Mouse (Mus musculus) lung, embryonic 16.5 days (tissue): ENCODE measurements around the gene Zbtb9. TPM values are rescaled to one million over a fixed set of nuclear protein-coding genes. Genes with fewer than 3 reads are reported as not detected.
"Not testable (repeated sequence)": the region's sequence is repeated elsewhere in the genome, so short reads cannot be mapped to it uniquely, and the experiment has no call there.

Experiments
- ATAC-seq: fragments of 200-750 bp; cut with Nextera tagmentation; 2 replicates; pipeline ENCODE4 v1.8.0; 2017; ENCODE audit warnings: low read depth, mild to moderate bottlenecking, moderate library complexity
- H3K27ac ChIP-seq: fragments of 300-500 bp; sonication (generic); 2 replicates; pipeline ENCODE4 v1.5.1; 2014; ENCODE audit warnings: mild to moderate bottlenecking, control low read depth, low read length
- H3K27me3 ChIP-seq: fragments of 300-500 bp; sonication (generic); 2 replicates; pipeline ENCODE4 v1.6.1; 2014; ENCODE audit warnings: low read depth, low read length, mixed read lengths; ENCODE audit not compliant: control insufficient read depth, insufficient read depth
- H3K36me3 ChIP-seq: fragments of 300-500 bp; sonication (generic); 2 replicates; pipeline ENCODE4 v1.6.1; 2014; ENCODE audit warnings: low read length; ENCODE audit not compliant: control insufficient read depth, insufficient read depth
- H3K4me1 ChIP-seq: fragments of 300-500 bp; sonication (generic); replicated peaks from 2 replicates; pipeline ENCODE4 v1.6.1; 2014; ENCODE audit warnings: low read length, mixed read lengths; ENCODE audit not compliant: control insufficient read depth, insufficient read depth
- H3K4me2 ChIP-seq: fragments of 300-500 bp; sonication (generic); 2 replicates; pipeline ENCODE4 v1.6.1; 2014; ENCODE audit warnings: low read depth, low read length, control low read depth
- H3K4me3 ChIP-seq: fragments of 300-500 bp; sonication (generic); 2 replicates; pipeline ENCODE4 v1.5.1; 2014; ENCODE audit warnings: mild to moderate bottlenecking, low read length, control low read depth
- H3K9ac ChIP-seq: fragments of 300-500 bp; sonication (generic); 2 replicates; pipeline ENCODE4 v1.6.1; 2014; ENCODE audit warnings: low read length, control low read depth
- H3K9me3 ChIP-seq: fragments of 300-500 bp; sonication (generic); 2 replicates; pipeline ENCODE4 v1.6.1; 2016; ENCODE audit warnings: low read length; ENCODE audit not compliant: control insufficient read depth
- WGBS: fragments of 180-500 bp; shearing (Covaris S2); extraction: QIAGEN DNeasy Blood & Tissue Kit; methylation state at CpG from one replicate; pipeline ENCODE4 v1.1.7; 2014; 5-methylcytosine and 5-hydroxymethylcytosine counted together
- polyA plus RNA-seq: library from polyadenylated mRNA; unstranded; fragments of >200 nt; fragmentation: Nextera tagmentation; extraction: Ambion mirVana; gene quantifications from 2 replicates; pipeline ENCODE4 v1.2.1, GENCODE M21; 2015

The Zbtb9 gene
- polyA plus RNA-seq, 1 experiment from 2014 or later = 17.1 TPM

DNA sequence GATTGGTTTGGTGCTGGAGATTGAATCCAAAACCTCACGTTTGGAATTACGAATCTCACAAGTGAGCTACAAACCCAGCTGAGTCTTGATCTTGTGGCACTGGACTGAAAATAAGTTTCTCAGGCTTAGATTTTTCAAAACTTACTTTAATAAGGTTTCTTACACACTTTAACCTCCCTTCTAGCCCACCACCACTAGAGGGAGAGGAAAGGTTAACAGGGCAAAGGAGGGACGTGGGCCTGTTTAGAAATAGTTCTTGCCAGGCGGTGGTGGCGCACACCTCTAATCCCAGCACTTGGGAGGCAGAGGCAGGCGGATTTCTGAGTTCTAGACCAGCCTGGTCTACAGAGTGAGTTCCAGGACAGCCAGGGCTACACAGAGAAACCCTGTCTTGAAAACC is 4.4 kb downstream of the Zbtb9 start:
- H3K4me1 ChIP-seq = peaks cover 17% of the 10 kb centered on the region
- not testable (repeated sequence) for H3K9ac ChIP-seq, H3K27me3 ChIP-seq, H3K4me2 ChIP-seq, H3K27ac ChIP-seq, H3K9me3 ChIP-seq, ATAC-seq, H3K4me3 ChIP-seq
- WGBS = 80% methylated on average over 6 of the region's 6 CpGs
- peaks cover 34% of the 10 kb centered on the region for H3K36me3 ChIP-seq

DNA sequence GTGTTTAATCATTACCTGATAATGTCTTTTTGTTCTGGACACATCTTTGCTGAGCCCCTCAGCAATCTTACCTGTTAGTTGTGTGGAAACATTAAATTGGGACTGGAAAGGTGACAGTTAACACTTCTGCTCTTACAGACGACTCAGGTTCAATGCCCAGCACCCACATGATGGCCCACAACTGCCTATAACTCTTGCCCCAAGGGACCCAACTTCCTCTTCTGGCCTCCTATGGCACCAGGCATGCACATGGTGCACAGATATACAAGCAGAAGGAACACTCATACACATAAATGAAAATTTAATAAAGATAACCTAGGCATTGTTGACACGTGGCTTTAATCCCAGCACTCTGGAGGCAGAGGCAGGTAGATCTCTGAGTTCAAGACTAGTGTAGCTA is 6.5 kb downstream of the Zbtb9 start:
- Histone ChIP-seq H3K36me3 (peaks cover 34% of the 10 kb centered on the region), H3K4me3 (no peak overlapping the region), H3K9me3 (no peaks in the 10 kb centered on the region), H3K27me3 (no peaks in the 10 kb centered on the region), H3K4me1 (peaks cover 8% of the 10 kb centered on the region), H3K27ac (no peak overlapping the region), H3K4me2 (no peak overlapping the region), H3K9ac (no peak overlapping the region)
- WGBS = 79% methylated on average over 2 of the region's 2 CpGs
- ATAC-seq = no peak

DNA sequence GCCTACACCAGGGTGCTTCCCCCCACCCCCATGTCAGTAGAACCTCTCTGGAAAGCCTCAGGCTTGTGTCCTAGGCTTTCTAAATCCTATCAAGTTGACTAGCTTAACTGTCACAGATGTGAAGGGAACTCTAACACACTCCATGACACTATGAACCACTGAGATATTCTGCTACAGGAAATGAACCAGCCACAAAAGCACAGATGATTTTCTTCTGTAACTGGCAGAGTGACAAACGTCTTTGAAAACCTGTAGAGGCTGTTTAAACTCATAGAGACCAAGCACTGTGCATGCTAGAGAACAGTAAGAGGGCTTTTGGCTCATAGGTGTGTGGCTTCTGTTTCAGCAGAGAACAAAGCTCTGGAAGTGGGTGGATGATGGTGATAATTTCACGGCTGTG is 8.1 kb downstream of the Zbtb9 start:
- Histone ChIP-seq H3K27me3 (no peaks in the 10 kb centered on the region), H3K9ac (no peak overlapping the region), H3K4me3 (no peak overlapping the region), H3K27ac (no peak overlapping the region), H3K9me3 (no peaks in the 10 kb centered on the region), H3K4me2 (no peak overlapping the region), H3K36me3 (peaks cover 23% of the 10 kb centered on the region), H3K4me1 (0 out of 2 replicates have a peak, but pooled peaks cover under 1% of the 10 kb centered on the region)
- ATAC-seq = no peak
- 56% methylated on average over 2 of the region's 2 CpGs for WGBS

DNA sequence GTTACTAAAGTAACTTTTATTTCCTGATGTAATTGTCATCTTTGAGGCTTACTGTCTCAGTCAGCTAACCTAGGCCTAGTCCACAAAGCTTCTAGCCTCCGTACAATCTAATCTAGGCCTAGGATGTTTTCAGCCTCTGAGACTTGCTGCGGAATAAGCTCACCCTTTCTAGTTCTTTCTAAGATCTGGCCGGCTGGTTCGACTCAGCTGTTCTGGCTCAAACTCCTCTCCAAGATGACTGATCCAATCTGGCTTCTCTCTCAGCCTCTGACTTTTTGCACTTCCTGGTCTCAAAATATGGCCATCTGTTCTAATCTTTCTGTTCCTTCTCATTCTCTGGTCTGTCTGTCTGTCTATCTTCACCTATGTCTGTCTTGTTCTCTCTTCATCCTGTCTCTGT is 10.4 kb downstream of the Zbtb9 start:
- 92% methylated on average over 4 of the region's 4 CpGs for WGBS
- Histone ChIP-seq H3K9me3 (no peaks in the 10 kb centered on the region), H3K27ac (no peak overlapping the region), H3K27me3 (no peaks in the 10 kb centered on the region), H3K4me1 (no peaks in the 10 kb centered on the region), H3K36me3 (peaks cover 10% of the 10 kb centered on the region; the same call in 1 of the 2 replicates), H3K4me3 (no peak overlapping the region), H3K4me2 (no peak overlapping the region), H3K9ac (no peak overlapping the region)
- no peak for ATAC-seq

- no peak for ATAC-seq
- H3K27me3 ChIP-seq = no peaks in the 10 kb centered on the region
- H3K27ac ChIP-seq = no peak overlapping the region
- no peak overlapping the region for H3K4me3 ChIP-seq
- H3K9me3 ChIP-seq = no peaks in the 10 kb centered on the region
- 54% methylated on average over 10 of the region's 10 CpGs for WGBS
- H3K36me3 ChIP-seq = peaks cover 2% of the 10 kb centered on the region; the same call in 1 of the 2 replicates
- H3K4me1 ChIP-seq = no peaks in the 10 kb centered on the region
- H3K9ac ChIP-seq = no peak overlapping the region
- no peak overlapping the region for H3K4me2 ChIP-seq
Measured at GRCm38 (mm10) chr17:26985503-26986179, 12.7 kb downstream of the Zbtb9 start.

- Histone ChIP-seq H3K4me3 (no peak overlapping the region), H3K9ac (no peak overlapping the region), H3K36me3 (no peaks in the 10 kb centered on the region), H3K27me3 (no peaks in the 10 kb centered on the region), H3K9me3 (no peaks in the 10 kb centered on the region), H3K27ac (no peak overlapping the region), H3K4me2 (no peak overlapping the region), H3K4me1 (peaks cover 14% of the 10 kb centered on the region)
- no peak for ATAC-seq
Measured at GRCm38 (mm10) chr17:26990521-26990920, 17.6 kb downstream of the Zbtb9 start.

GRCm38 (mm10) chr17:26994410-26994809 is 21.4 kb downstream of the Zbtb9 start:
- Histone ChIP-seq H3K36me3 (no peaks in the 10 kb centered on the region), H3K4me2 (peak overlapping the region; percentile 31), H3K9ac (no peak overlapping the region), H3K9me3 (no peaks in the 10 kb centered on the region), H3K27ac (peak overlapping the region; percentile 36), H3K4me1 (peaks cover 15% of the 10 kb centered on the region), H3K27me3 (no peaks in the 10 kb centered on the region), H3K4me3 (no peak overlapping the region)
- 26% methylated on average over 14 of the region's 14 CpGs for WGBS
- peak; percentile 87 for ATAC-seq

- Histone ChIP-seq H3K27me3 (no peaks in the 10 kb centered on the region), H3K4me2 (no peak overlapping the region; the same call in 1 of the 2 replicates), H3K27ac (peak overlapping the region; percentile 36), H3K9me3 (no peaks in the 10 kb centered on the region), H3K4me1 (peaks cover 15% of the 10 kb centered on the region), H3K4me3 (no peak overlapping the region), H3K36me3 (no peaks in the 10 kb centered on the region), H3K9ac (no peak overlapping the region)
- WGBS = 65% methylated on average over 6 of the region's 6 CpGs
- ATAC-seq = peak; percentile 26; the same call in 1 of the 2 replicates
Measured at GRCm38 (mm10) chr17:26995006-26995405, 22.0 kb downstream of the Zbtb9 start.

DNA sequence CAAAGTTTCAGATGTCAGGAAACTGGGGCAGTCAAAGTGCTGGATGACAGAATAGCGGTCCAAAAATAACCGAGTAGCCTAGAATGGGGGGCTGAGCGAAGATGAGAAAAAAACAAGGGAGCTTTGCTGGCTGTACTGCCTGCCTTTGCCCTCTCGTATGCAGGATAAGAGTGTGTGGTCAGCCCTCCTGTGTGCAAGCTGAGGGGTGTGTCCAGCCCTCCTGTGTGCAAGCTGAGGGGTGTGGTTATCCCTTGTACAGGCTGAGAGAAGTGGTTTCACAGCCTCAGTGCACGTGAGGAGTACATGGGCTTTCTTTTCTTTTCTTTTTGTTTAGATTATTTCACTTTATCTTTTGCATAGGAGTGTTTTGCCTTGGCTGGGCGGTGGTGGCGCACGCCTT is 22.6 kb downstream of the Zbtb9 start:
- Histone ChIP-seq H3K4me1 (peaks cover 15% of the 10 kb centered on the region), H3K9ac (no peak overlapping the region), H3K4me3 (no peak overlapping the region), H3K4me2 (no peak overlapping the region), H3K27ac (peak overlapping the region; percentile 36; the same call in 1 of the 2 replicates), H3K9me3 (no peaks in the 10 kb centered on the region), H3K27me3 (no peaks in the 10 kb centered on the region), H3K36me3 (no peaks in the 10 kb centered on the region)
- peak; percentile 37 for ATAC-seq
- 44% methylated on average over 8 of the region's 8 CpGs for WGBS
